Mouse (Mus musculus): Measurements from ENCODE around the gene Foxf2. TPM values are rescaled to one million over a fixed set of nuclear protein-coding genes. Genes with fewer than 3 reads are reported as not detected.

Gene Foxf2
- polyA plus RNA-seq, 1 experiment from 2014 or later: 1.7 TPM

Small RNA genes within 50 kb of the gene (microRNA-seq; reads per million reads assigned to microRNA genes)
- not detected for gene Gm27516 (ENCODE audit: borderline number of aligned reads)

Other genes with a start within 250 kb of the Foxf2 start
- gene Foxq1, start 69.7 kb upstream of the Foxf2 start, polyA plus RNA-seq (2014; fragmentation: Nextera tagmentation; extraction: Ambion mirVana): 0.13 and 0.18 TPM in 2 replicates
- gene A530084C06Rik, start 66.5 kb upstream of the Foxf2 start, polyA plus RNA-seq (2014; fragmentation: Nextera tagmentation; extraction: Ambion mirVana): not detected in 2 replicates
- gene Foxc1, start 180.8 kb downstream of the Foxf2 start, polyA plus RNA-seq (2014; fragmentation: Nextera tagmentation; extraction: Ambion mirVana): 4.0 and 4.2 TPM in 2 replicates

All from heart, embryonic 11.5 days (tissue).